Mouse (Mus musculus): Measurements from ENCODE around the gene Nmur1. TPM values are rescaled to one million over a fixed set of nuclear protein-coding genes. Genes with fewer than 3 reads are reported as not detected.

The Nmur1 gene
- polyA plus RNA-seq, 1 experiment from 2014 or later: not detected

DNA sequence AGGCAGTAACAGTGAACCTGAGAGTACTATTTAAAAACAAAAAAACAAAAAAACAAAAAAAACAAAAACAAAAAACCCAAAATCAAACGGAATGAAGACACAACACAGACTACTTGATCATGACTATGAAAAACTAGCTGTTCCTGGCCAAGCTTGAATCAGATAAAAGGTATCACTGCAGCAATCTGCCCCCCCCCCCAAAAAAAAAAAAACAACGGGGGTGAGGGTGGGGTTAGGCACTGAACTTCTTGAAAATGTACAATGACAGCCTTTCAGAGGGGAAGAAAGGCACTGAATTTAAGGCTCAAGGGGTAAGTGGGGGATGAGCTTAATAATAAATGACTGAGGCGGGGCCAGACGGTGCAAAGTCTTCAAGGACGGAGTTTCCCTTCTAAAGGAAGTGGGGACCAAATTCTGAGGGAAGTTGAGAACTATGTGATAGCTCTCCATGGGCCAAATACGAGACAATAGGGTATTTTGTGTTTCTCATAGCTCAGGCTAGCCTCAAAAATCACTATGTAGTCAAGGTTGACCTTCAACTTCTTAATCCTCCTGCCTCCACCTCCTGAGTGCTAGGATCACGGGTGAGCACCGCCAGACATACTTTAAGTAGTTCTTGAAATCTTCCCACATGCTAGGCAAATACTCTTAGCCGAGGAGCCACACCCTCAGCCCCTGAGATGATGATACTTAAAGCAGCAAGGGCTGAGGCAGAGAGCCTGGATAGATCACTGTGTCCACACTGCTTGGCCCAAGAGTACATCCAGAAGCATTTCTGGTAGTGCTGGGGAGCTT is 11.4 kb upstream of the Nmur1 start:
- Histone ChIP-seq H3K9ac (ENCODE audit: low read depth, low read length) (no peak overlapping the region; the same call in 1 of the 2 replicates), H3K4me1 (ENCODE audit: control insufficient read depth, insufficient read depth, low read length) (peaks cover 27% of the 10 kb centered on the region), H3K27me3 (replicated peaks; ENCODE audit: control insufficient read depth, insufficient read depth, low read length) (no peaks in the 10 kb centered on the region), H3K4me3 (ENCODE audit: low read depth, low read length) (no peak overlapping the region), H3K36me3 (ENCODE audit: control insufficient read depth, insufficient read depth, low read length) (no peaks in the 10 kb centered on the region), H3K27ac (replicated peaks; ENCODE audit: low read depth, low read length) (peak overlapping the region; percentile 35; the same call in 1 of the 2 replicates), H3K4me2 (ENCODE audit: low read depth, low read length) (no peak overlapping the region), H3K9me3 (ENCODE audit: control insufficient read depth, low read length) (no peaks in the 10 kb centered on the region)
- WGBS: 53% methylated on average over 9 of the region's 9 CpGs
- ATAC-seq (ENCODE audit: low read depth) (no peak), DNase-seq (ENCODE audit: low spot score) (no peak)

DNA sequence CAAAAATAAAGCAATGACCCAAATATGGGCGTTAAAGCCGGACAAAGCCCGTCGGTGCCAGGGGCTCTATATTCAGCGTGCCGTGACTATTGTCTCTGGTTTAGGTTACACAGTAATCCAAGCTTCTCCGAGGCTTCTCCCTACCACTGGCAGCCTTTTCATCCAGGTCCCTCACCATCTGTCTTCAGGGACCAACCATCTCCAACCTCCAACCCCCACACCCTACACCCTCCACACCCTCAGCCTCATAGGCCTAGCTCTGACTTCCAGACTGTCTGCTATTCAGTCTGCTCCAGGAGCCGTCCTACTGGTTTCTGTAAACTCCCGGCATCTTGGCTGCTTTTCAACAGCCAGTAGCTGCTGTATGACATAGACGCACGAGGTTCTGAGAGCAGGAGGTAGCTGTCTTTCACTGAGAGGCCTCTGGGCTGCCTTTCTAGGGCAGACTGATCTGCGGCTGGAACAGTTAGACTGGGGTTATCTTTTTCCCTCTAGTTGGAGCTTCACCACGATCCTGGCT is 9.3 kb upstream of the Nmur1 start:
- Histone ChIP-seq H3K4me1 (ENCODE audit: control insufficient read depth, insufficient read depth, low read length) (peaks cover 27% of the 10 kb centered on the region), H3K4me3 (ENCODE audit: low read depth, low read length) (peak overlapping the region; percentile 54; the same call in 1 of the 2 replicates)
- ATAC-seq (ENCODE audit: low read depth): peak; percentile 70

DNA sequence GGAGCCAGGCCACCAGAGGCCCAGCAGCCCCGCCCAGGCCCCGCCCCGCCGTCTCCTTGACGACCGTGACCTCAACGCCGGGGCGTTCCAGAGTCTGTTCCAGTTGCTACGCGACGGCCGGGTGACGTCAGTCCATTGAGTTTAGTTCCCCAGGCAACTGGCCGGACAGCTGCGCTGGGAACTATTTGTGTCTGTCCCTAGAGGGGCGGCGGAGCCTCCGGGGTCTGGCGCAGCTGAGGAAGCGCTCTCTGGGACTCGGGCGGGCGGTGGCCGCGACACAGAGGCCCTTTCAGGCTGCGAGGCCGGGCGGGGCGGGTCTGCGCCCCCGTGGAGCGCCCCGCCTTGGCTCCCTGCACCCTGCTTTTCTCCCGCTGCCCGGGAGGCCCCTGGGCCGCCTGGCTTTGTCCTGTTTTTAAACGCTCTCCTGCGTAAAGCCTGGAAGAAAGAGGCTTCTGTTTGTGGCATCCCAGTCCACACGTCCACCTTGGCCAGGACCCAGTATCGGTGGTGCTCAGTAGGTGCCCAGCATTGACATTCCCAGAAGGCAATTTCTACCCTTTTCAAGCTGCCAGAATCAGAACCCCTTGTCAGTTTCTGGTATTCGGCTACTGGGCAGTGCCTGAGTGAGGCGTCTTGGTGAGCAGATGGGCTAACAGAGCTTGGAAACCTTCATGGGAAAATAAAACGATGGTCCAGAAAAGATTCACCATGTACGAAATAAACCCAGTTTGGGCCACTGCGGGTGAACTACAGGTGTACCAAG is 8.6 kb upstream of the Nmur1 start:
- H3K36me3 ChIP-seq (ENCODE audit: control insufficient read depth, insufficient read depth, low read length): no peaks in the 10 kb centered on the region
- H3K9ac ChIP-seq (ENCODE audit: low read depth, low read length): peak overlapping the region; percentile 87
- peak overlapping the region; percentile 99 for H3K27ac ChIP-seq (replicated peaks; ENCODE audit: low read depth, low read length)
- no peaks in the 10 kb centered on the region for H3K27me3 ChIP-seq (replicated peaks; ENCODE audit: control insufficient read depth, insufficient read depth, low read length)
- 5% methylated on average over 30 of the region's 46 CpGs for WGBS
- H3K4me2 ChIP-seq (ENCODE audit: low read depth, low read length): peak overlapping the region; percentile 85
- H3K4me3 ChIP-seq (ENCODE audit: low read depth, low read length): peak overlapping the region; percentile 54
- ATAC-seq (ENCODE audit: low read depth) (peak; percentile 91), DNase-seq (ENCODE audit: low spot score) (peak; percentile 99)
- H3K4me1 ChIP-seq (ENCODE audit: control insufficient read depth, insufficient read depth, low read length): peaks cover 24% of the 10 kb centered on the region
- no peaks in the 10 kb centered on the region for H3K9me3 ChIP-seq (ENCODE audit: control insufficient read depth, low read length)

More for the DNA sequence above, 9.3 kb upstream of the Nmur1 start:
- 17% methylated on average over 13 of the region's 13 CpGs for WGBS
- Histone ChIP-seq H3K36me3 (ENCODE audit: control insufficient read depth, insufficient read depth, low read length) (no peaks in the 10 kb centered on the region), H3K9me3 (ENCODE audit: control insufficient read depth, low read length) (no peaks in the 10 kb centered on the region), H3K27me3 (replicated peaks; ENCODE audit: control insufficient read depth, insufficient read depth, low read length) (no peaks in the 10 kb centered on the region), H3K4me2 (ENCODE audit: low read depth, low read length) (peak overlapping the region; percentile 85), H3K9ac (ENCODE audit: low read depth, low read length) (peak overlapping the region; percentile 87), H3K27ac (replicated peaks; ENCODE audit: low read depth, low read length) (peak overlapping the region; percentile 99)
- peak; percentile 96 for DNase-seq (ENCODE audit: low spot score)

DNA sequence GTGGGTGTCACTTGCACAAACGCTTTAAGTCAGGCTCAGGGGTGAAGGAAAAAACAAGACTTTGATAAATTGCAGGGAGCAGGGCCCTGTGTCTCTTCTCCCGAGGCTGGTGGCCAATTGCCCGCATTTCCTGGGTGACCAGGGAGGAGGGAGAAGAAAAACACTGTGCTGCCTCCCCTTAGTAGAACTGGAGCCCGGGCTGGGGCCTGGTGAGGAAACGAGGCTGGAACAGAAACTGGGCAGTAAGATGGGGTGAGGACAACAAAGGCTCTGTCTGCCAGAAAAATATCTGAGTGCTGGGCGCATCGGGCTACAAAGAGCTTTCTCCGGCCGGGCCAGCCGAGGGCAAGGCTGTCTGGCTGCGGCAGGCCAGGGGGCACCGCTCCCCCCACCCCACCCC is 8.0 kb upstream of the Nmur1 start:
- peaks cover 23% of the 10 kb centered on the region for H3K4me1 ChIP-seq (ENCODE audit: control insufficient read depth, insufficient read depth, low read length)
- H3K9ac ChIP-seq (ENCODE audit: low read depth, low read length): peak overlapping the region; percentile 87
- H3K4me3 ChIP-seq (ENCODE audit: low read depth, low read length): peak overlapping the region; percentile 54
- H3K27ac ChIP-seq (replicated peaks; ENCODE audit: low read depth, low read length): peak overlapping the region; percentile 99
- ATAC-seq (ENCODE audit: low read depth) (peak; percentile 51), DNase-seq (ENCODE audit: low spot score) (peak; percentile 83)
- no peaks in the 10 kb centered on the region for H3K36me3 ChIP-seq (ENCODE audit: control insufficient read depth, insufficient read depth, low read length)
- H3K27me3 ChIP-seq (replicated peaks; ENCODE audit: control insufficient read depth, insufficient read depth, low read length): no peaks in the 10 kb centered on the region
- WGBS: 1% methylated on average over 11 of the region's 12 CpGs
- H3K9me3 ChIP-seq (ENCODE audit: control insufficient read depth, low read length): no peaks in the 10 kb centered on the region
- H3K4me2 ChIP-seq (ENCODE audit: low read depth, low read length): peak overlapping the region; percentile 85

DNA sequence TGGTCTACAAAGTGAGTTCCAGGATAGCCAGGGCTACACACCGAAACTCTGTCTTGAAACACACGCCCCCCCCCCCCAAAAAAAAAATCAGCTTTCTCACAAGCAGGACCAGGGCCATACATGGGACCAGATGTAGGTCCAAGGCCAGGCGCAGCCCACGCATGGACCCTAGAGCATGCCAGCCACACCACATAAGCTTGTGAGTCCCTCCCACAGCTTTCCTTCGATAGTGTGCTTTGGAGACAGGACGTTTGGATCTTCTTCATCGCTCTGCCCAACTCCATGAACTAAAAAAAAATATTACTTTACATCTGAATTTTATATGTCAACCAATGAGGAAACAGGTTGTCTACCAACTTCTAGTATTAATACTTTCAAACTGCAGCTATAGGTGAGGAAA is 7.3 kb upstream of the Nmur1 start:
- Histone ChIP-seq H3K27ac (replicated peaks; ENCODE audit: low read depth, low read length) (peak overlapping the region; percentile 99), H3K4me3 (ENCODE audit: low read depth, low read length) (no peak overlapping the region), H3K36me3 (ENCODE audit: control insufficient read depth, insufficient read depth, low read length) (no peaks in the 10 kb centered on the region), H3K27me3 (replicated peaks; ENCODE audit: control insufficient read depth, insufficient read depth, low read length) (no peaks in the 10 kb centered on the region), H3K4me2 (ENCODE audit: low read depth, low read length) (peak overlapping the region; percentile 85; the same call in 1 of the 2 replicates), H3K9ac (ENCODE audit: low read depth, low read length) (peak overlapping the region; percentile 87; the same call in 1 of the 2 replicates), H3K4me1 (ENCODE audit: control insufficient read depth, insufficient read depth, low read length) (peaks cover 23% of the 10 kb centered on the region), H3K9me3 (ENCODE audit: control insufficient read depth, low read length) (no peaks in the 10 kb centered on the region)
- WGBS: 85% methylated on average over 7 of the region's 7 CpGs
- ATAC-seq (ENCODE audit: low read depth) (no peak), DNase-seq (ENCODE audit: low spot score) (no peak)

DNA sequence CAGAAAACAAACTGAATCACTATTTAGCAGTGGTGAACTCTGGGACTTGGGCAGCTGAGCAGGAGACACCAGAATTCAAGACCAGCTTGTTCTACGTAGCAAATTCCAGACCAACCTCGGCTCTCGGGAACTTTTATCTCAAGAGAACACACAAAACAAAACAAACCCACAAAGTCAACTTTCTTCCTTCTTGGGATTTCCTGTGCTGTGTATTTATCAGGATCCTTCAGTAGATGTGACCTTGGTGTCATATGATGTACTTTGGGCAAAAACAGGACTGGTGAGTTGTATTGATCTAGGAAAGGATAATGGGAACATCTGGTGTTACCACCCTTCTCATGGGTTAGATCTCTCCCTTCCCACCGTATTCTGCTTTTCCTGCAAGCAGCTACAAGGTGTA is 6.8 kb upstream of the Nmur1 start:
- Histone ChIP-seq H3K27me3 (replicated peaks; ENCODE audit: control insufficient read depth, insufficient read depth, low read length) (no peaks in the 10 kb centered on the region), H3K36me3 (ENCODE audit: control insufficient read depth, insufficient read depth, low read length) (no peaks in the 10 kb centered on the region), H3K27ac (replicated peaks; ENCODE audit: low read depth, low read length) (peak overlapping the region; percentile 99; the same call in 1 of the 2 replicates), H3K4me3 (ENCODE audit: low read depth, low read length) (no peak overlapping the region), H3K4me2 (ENCODE audit: low read depth, low read length) (no peak overlapping the region), H3K4me1 (ENCODE audit: control insufficient read depth, insufficient read depth, low read length) (peaks cover 23% of the 10 kb centered on the region), H3K9me3 (ENCODE audit: control insufficient read depth, low read length) (no peaks in the 10 kb centered on the region), H3K9ac (ENCODE audit: low read depth, low read length) (no peak overlapping the region)
- no peak for DNase-seq (ENCODE audit: low spot score)
- 81% methylated on average over 4 of the region's 4 CpGs for WGBS
- no peak for ATAC-seq (ENCODE audit: low read depth)

DNA sequence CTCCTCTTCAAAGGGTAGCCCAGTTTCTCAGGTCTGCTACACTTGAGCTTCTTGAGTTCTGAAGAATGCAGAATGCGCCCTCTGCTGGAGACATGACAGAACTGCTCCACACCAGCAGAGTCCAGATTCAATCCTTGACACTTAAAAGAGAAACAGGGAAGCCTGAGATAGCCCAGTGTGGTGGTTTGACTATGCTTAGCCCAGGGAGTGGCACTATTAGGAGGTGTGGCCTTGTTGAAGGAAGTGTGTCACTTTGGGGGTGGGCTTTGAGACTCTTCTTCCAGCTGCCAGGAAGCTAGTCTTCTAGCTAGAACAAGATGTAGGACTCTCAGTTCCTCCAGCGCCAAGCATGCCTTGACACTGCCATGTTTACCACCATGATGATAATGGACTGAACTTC is 4.0 kb upstream of the Nmur1 start:
- DNase-seq (ENCODE audit: low spot score) (peak; percentile 85), ATAC-seq (ENCODE audit: low read depth) (no peak)
- Histone ChIP-seq H3K9me3 (ENCODE audit: control insufficient read depth, low read length) (no peaks in the 10 kb centered on the region), H3K36me3 (ENCODE audit: control insufficient read depth, insufficient read depth, low read length) (no peaks in the 10 kb centered on the region), H3K27ac (replicated peaks; ENCODE audit: low read depth, low read length) (no peak overlapping the region), H3K9ac (ENCODE audit: low read depth, low read length) (no peak overlapping the region), H3K4me3 (ENCODE audit: low read depth, low read length) (no peak overlapping the region), H3K27me3 (replicated peaks; ENCODE audit: control insufficient read depth, insufficient read depth, low read length) (no peaks in the 10 kb centered on the region), H3K4me1 (ENCODE audit: control insufficient read depth, insufficient read depth, low read length) (peaks cover 16% of the 10 kb centered on the region), H3K4me2 (ENCODE audit: low read depth, low read length) (no peak overlapping the region)
- 50% methylated on average over 2 of the region's 2 CpGs for WGBS

DNA sequence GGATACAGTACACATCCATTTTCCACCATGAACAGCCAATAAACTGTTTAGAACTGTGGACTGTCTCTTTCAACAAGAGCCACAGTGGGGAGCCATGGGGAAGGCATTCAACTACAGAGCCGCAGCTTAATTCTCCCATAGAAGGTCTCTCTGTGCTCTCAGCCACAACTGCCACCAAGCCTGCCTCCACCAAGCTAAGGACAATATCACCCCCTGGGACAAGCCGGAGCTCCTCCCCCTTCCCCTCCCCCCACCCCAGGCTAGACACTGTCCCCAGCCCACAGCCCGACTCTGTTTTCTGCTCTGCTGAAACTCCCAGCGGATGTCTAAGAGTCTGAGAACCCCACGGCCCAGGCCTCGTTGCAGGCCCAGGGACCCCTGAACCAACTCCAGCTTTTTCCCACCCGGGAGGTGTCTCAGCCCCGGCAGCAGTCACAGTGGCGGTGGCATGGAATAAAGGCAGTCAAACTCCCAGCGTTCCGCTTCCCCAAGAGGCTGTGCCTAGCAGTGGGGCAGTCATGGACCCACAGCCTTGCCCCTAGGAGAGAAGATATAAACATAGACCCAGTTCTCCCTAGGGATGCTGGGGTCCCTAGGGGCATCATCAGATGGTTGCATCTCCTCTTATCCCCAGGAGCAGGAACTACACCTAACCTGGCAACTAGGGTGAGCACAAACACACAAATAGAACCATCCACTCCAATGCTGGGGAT is 1.0 kb downstream of the Nmur1 start:
- H3K4me3 ChIP-seq (ENCODE audit: low read depth, low read length): no peak overlapping the region
- H3K27me3 ChIP-seq (replicated peaks; ENCODE audit: control insufficient read depth, insufficient read depth, low read length): no peaks in the 10 kb centered on the region
- no peaks in the 10 kb centered on the region for H3K36me3 ChIP-seq (ENCODE audit: control insufficient read depth, insufficient read depth, low read length)
- H3K4me2 ChIP-seq (ENCODE audit: low read depth, low read length): no peak overlapping the region
- 0 out of 2 replicates have a peak, but pooled peaks cover 10% of the 10 kb centered on the region for H3K4me1 ChIP-seq (ENCODE audit: control insufficient read depth, insufficient read depth, low read length)
- no peak overlapping the region; the same call in 1 of the 2 replicates for H3K27ac ChIP-seq (replicated peaks; ENCODE audit: low read depth, low read length)
- DNase-seq (ENCODE audit: low spot score) (no peak), ATAC-seq (ENCODE audit: low read depth) (0 out of 2 replicates have a peak, but pooled peaks have one; percentile 10)
- 20% methylated on average over 11 of the region's 11 CpGs for WGBS
- peak overlapping the region; percentile 40; the same call in 1 of the 2 replicates for H3K9ac ChIP-seq (ENCODE audit: low read depth, low read length)
- H3K9me3 ChIP-seq (ENCODE audit: control insufficient read depth, low read length): no peaks in the 10 kb centered on the region

Data from embryonic facial prominence, embryonic 14.5 days (tissue).